Mouse (Mus musculus) lung, postnatal 25 days (tissue): ENCODE data around the gene Rhox1.
"Not testable (repeated sequence)": the region's sequence is repeated elsewhere in the genome, so short reads cannot be mapped to it uniquely, and the experiment has no call there.

Source experiments
- DNase-seq: peaks from one replicate; pipeline ENCODE4 v3.0.0; 2022; ENCODE audit warnings: low spot score

The Rhox1 gene

DNA sequence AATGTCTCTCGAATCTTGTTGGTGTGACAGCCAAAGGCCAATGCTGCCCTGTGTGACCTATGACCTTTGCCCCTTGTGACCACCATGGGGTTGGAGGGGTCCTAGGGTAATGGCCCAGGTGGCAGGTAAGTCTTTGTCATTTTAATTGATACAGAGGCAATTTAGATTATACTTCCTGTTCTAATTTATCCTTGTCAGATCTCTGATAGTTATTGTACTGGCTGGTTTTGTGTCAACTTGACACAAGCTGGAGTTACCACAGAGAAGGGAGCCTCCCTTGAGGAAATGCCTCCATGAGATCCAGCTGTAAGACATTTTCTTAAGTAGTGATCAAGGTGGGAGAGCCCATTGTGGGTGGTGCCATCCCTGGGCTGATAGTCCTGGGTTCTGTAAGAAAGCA is at the start of gene Rhox1:
Rhox1 (minus strand) TSS at position 101 of the 400 bp plus-strand sequence.
- DNase-seq = not testable (repeated sequence)

GRCm38 (mm10) chrX:37265038-37265437 is 43.0 kb upstream of the Rhox1 start, which contains the start of gene Rhox4a:
TSS of gene Rhox4a (plus strand) at chrX:37265338.
- DNase-seq = not testable (repeated sequence)

DNA sequence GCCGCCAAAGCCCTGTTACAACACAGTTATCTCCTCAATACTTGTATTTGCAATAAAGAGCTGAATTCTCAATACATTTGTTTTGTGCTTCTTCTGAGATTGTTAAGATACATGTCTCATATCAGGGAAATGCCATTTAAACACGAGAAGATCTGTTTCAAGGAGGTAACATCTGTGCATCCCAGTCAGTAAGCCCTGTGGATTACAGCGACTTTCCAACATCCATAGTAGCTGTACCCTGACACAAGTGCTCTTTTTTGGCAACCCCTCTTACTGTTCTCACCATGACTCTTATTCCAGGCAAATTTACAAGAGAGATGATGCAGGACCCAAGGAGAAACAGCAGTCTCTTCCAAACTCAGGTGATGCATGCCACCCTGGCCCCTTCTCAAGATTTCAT is 27.6 kb upstream of the Rhox1 start, which contains the start of gene Rhox3a:
Rhox3a (plus strand) TSS at position 301 of the 400 bp plus-strand sequence.
- not testable (repeated sequence) for DNase-seq

DNA sequence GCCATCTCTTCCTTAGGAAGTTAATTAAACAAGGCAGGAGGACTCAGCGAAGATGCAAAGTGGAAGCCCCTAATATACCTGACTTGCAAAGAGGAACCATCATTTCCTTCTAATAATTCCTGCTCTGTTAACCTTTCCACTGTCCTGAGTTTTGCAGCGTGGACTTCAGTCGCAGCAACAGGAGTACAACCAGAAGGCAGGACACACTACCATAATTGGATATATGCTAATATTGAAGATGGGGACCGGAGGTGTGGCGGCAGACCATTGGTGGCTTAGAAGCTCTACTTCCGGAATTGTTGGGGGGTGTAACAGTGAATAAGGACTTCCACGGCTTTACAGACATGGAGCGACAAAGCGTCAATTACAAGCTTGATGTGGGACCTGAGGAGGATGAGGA is 22.6 kb upstream of the Rhox1 start, which contains the start of gene Rhox2a:
Rhox2a (plus strand) TSS at position 301 of the 400 bp plus-strand sequence.
- DNase-seq = not testable (repeated sequence)

DNA sequence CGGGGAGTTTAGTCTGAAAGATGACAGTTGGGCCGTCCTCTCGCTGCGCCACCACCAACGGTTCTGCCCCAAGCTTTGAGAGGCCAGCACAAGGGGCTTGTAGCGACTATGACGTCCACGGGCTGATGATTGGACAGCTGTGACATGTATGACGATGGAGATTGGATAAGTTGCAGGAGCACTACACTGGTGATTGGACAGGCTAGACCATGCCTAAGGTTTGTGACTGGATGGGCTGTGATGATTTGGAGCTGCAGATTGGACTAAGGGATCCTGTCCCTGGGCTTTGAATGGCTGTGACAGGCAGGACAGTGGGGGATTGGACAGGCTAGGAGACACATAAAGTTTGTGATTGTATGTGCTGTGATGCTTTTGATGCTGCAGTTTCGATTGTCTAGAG is 11.1 kb downstream of the Rhox1 start, which contains the start of gene Gm9:
Gm9 (minus strand) TSS at position 101 of the 400 bp plus-strand sequence.
- DNase-seq = no peak

GRCm38 (mm10) chrX:37198676-37199075 is 23.4 kb downstream of the Rhox1 start:
- no peak for DNase-seq

DNA sequence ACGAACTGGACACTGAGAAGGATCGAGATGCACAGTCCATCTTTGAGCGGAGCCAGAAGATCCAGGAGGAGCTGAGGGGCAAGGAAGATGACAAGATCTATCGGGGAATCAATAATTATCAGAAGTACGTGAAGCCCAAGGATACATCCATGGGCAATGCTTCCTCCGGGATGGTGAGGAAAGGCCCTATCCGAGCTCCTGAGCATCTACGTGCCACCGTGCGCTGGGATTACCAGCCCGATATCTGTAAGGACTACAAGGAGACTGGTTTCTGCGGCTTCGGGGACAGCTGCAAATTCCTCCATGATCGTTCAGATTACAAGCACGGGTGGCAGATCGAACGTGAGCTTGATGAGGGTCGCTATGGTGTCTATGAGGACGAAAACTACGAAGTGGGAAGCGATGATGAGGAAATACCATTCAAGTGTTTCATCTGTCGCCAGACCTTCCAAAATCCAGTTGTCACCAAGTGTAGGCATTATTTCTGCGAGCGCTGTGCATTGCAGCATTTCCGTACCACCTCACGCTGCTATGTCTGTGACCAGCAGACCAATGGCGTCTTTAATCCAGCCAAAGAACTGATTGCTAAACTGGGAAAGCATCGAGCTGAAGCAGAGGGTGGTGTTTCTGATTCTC is 30.2 kb downstream of the Rhox1 start:
- no peak for DNase-seq

DNA sequence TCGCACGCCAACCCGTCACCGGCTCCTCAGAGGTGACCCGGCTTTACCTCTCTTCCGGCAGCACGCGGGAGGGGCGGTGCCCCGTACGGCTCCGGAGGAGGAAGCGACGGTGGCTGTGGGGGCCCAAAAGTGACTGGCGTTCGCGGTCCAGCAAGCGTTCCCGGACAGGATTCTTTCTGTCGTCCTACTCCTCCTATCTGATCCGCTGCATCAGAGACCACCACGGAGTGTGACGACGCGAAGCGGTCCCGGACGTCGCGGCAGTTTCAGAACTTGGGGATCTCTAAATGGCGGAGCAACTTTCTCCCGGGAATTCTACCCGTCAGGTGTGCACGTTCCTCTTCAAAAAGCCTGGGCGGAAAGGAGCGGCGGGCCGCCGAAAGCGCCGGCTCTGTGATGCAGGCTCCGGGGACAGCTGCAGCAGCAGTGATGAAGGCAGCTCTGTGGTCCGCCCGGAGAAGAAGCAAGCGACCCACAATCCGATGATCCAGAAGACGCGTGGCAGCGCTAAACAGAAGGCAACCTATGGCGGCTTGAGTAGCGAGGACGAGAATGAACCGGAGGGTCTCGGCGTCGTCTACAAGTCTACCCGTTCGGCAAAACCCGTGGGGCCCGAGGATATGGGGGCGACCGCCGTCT is 30.8 kb downstream of the Rhox1 start, which contains the start of the genes Ndufa1 and Rnf113a1:
Ndufa1 (minus strand) TSS at position 59 of the 639 bp plus-strand sequence.
Rnf113a1 (plus strand) TSS at position 141 of the 639 bp plus-strand sequence.
- DNase-seq = peak; percentile 82

GRCm38 (mm10) chrX:37190755-37191104 is 31.3 kb downstream of the Rhox1 start:
- no peak for DNase-seq

DNA sequence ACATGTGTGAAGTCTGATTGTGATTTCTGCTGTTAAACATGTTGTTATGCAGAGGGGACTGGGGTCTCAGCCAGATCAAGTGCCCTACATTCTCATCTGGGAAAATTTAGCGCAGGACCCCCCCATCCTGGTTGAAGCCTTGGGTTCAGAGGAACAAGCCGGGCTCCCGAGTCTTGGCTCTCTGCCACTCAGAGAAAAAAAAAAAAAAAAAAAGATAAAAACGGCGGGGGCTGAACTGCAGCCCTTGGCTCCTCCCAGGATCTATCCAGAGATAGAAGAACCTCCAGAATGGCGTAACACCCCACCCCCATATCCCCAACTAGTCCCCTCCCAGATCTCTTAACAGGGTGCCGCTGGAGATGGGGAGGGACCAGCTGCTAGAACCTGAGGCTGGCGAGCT is 37.7 kb downstream of the Rhox1 start:
- not testable (repeated sequence) for DNase-seq

GRCm38 (mm10) chrX:37168742-37169141 is 53.3 kb downstream of the Rhox1 start, which contains the start of gene Akap14:
TSS of gene Akap14 (minus strand) at chrX:37168842.
- no peak for DNase-seq

DNA sequence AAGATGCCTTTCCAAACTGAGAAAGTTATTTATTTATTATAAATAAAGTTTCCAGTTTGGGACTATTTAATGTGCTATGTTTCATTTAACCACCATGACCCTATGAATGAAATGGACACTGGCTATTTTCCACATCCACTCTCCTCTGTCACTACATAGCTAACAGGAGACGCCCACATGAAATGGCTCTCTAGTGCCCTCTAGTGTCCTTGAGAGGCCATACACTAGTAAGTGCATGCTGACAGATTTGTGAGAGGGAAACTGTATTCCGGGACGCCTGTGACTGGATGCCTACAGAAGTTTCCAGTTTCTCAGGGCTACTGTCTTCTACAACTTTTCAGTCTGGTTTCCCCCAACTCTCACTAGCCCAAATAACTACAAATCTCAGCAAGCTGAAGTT is 55.0 kb downstream of the Rhox1 start:
- peak; percentile 54 for DNase-seq
